Mouse (Mus musculus): Measurements from ENCODE around the gene Gm1110. TPM values are rescaled to one million over a fixed set of nuclear protein-coding genes. Genes with fewer than 3 reads are reported as not detected.
A peak's percentile ranks its signal among the peaks of the same experiment; 100 is the strongest.
"Not testable (repeated sequence)": the region's sequence is repeated elsewhere in the genome, so short reads cannot be mapped to it uniquely, and the experiment has no call there.

Gm1110 gene
- polyA plus RNA-seq (2012; rRNA removed), result 249 and 390 TPM in 2 replicates

DNA sequence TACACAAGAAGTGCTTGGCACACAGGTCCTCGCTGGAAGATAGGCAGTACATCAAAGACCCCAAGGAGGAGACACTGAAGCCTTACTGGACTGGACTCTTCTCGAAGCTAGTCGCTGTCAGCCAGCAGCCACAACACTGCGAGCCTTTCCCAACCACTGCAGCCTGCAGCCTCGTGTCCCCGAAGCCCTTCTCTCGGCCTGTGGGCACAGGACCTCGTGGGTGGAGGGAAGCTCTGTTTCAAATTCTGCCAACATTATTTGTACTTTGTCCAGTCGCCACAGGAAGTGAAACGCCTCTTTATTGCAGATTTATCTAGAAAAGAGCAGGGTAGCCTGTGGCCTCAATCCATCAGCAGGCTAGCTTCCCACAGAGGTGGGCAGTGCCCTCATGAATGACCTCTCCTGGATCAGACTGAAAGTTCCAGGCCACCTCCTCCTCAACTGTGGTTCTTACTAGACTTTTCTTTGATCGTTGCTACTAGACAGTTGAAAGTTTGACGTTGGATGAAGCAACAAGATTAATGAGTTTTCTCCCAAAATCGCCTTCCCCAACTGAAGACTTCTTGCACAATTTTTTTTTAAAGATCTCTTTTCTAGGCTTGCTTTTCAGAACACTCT, at the start of gene Gm1110:
Gene Gm1110 (minus strand): TSS at position 203 of the 618 bp plus-strand sequence.
- DNase-seq (ENCODE audit: low read depth), result no peak

- DNase-seq (ENCODE audit: low read depth), result no peak
Measured at GRCm38 (mm10) chr9:26947790-26948189, 24.9 kb upstream of the Gm1110 start.

DNA sequence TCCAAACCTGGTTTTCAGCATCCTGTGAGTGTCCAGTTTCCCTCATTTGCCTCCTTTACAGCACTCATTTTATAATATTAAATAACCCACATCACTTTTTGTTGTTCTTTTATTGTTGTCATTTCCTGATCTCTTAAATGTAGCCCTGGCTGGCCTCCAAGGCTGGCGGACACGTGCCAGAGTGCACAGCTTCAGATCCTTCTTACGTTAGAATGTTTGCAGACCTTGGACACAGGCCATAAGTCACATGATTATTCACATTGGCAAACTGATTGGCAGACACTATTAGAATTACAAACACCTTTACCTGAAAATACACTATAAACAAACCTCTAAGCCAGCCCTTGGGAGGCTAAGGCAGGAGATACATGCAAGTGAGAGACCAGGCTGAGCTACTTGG, 1.2 kb upstream of the Gm1110 start:
- DNase-seq (ENCODE audit: low read depth), result no peak

DNA sequence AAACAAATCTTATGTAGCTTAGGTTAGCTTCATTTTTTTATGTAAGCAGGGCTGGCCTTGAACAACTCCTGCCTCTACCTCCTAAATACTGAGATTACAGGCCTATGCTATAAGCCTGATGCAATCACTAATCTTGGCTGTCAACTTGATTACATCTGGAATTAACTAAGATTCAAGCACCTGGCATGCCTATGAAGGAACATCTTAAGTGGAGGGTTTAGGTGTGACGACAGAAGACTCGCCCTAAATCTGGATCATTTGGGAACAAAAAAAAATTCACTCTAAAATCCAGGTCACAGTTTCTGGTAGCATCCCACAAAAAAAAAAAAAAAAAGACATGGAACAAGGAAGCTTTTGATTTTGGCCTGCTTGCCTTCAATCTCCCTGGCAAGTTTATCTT, 3.1 kb downstream of the Gm1110 start:
- DNase-seq (ENCODE audit: low read depth), result peak; percentile 75

DNA sequence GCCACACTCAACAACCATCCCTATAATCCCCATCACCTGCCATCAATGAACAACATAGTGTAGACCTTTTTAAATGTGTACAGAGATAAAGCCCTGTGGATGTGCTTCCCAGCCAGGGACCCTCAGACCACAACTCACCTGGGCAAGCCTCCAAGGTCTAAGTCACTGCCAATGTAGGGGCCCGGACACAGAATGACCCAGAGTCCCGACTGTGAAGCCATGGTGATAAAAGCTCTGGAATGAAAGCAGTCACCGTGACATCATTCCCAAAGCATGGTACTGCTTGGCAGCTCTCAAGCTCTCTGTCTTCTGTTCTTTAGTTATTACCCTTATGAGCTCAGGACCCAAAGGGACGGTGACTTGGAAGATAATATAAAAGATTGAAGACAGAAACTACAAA, 9.8 kb downstream of the Gm1110 start:
- DNase-seq (ENCODE audit: low read depth), result no peak

- no peak for DNase-seq (ENCODE audit: low read depth)
Measured at GRCm38 (mm10) chr9:26911251-26911650, 11.7 kb downstream of the Gm1110 start.

DNA sequence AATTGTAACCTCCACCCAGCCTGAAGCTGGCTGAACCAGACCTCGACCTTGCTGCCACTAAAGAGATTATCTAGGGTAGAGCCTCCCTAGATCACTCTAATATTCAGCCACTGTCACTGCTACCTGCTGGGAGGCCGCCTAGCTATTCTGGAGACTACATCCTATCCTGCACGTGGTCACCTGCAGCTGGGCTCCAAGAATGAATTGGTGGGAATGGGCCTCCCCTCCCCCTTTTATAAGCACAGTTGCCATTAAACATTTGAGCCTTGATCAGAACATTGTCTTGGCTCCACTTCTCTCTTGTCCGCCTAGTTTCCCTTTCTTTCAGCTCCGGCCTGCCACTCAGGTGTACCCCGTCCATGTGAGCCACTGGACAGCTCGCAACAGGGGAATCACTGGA, 53.1 kb downstream of the Gm1110 start:
- not testable (repeated sequence) for DNase-seq (ENCODE audit: low read depth)

DNA sequence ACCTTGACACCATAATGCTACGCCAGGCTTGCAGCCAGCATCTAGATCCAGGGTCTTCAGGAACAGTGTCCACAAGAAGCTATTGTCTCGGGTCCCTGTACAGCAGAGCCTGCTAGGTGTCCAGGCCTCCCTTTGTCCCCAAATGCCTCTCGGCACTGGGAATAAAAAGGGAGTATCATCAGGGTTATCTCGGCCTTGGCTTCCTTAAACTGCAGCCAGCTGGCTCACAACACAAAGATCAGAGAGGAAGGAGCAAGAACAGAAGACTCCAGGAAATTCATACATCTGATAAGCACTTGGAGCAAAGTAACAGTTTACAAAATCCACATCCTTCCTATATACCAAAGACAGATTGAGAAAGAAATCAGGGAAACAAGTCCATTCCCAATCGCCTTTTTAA, 62.2 kb downstream of the Gm1110 start, which contains the start of gene Glb1l3:
Gene Glb1l3 (minus strand): TSS at position 140 of the 400 bp plus-strand sequence.
- no peak for DNase-seq (ENCODE audit: low read depth)

DNA sequence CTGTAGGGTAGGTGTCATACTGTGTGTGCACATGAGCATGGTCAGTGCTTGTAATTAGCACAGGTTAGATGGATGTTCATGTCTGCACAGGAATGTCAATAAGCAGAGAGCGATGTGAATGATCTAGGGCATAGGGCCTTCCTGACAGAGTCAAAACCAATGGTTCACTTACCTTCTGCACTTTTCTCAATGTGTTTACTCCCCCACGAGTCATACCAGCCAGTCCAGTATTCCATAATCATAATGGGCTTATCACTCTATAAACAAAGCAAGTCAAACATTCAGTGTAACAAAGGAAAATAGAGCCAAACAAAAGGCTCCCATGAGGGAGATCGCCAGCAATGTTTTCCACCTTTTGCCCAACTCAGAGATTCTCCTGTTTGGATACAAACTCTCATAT, 91.8 kb downstream of the Gm1110 start:
- no peak for DNase-seq (ENCODE audit: low read depth)

Other genes with a start within 250 kb of the Gm1110 start
- 0.09 TPM in 1 of 2 replicates, not detected in the other for gene B3gat1, start 189.4 kb downstream of the Gm1110 start, polyA plus RNA-seq (2012; rRNA removed)
- 694 and 811 TPM in 2 replicates for gene Glb1l2, start 116.6 kb downstream of the Gm1110 start, polyA plus RNA-seq (2012; rRNA removed)
- 109 and 164 TPM in 2 replicates for gene Glb1l3, start 62.2 kb downstream of the Gm1110 start, polyA plus RNA-seq (2012; rRNA removed)
- 57.4 and 69.7 TPM in 2 replicates for gene Acad8, start 76.5 kb upstream of the Gm1110 start, polyA plus RNA-seq (2012; rRNA removed)
- gene Thyn1, start 76.6 kb upstream of the Gm1110 start, polyA plus RNA-seq (2012; rRNA removed), result 26.1 and 26.4 TPM in 2 replicates
- 39.5 and 46.3 TPM in 2 replicates for gene Vps26b, start 107.0 kb upstream of the Gm1110 start, polyA plus RNA-seq (2012; rRNA removed)
- 15.2 and 16.6 TPM in 2 replicates for gene Ncapd3, start 107.1 kb upstream of the Gm1110 start, polyA plus RNA-seq (2012; rRNA removed)
- 14.9 and 16.2 TPM in 2 replicates for gene Jam3, start 232.3 kb upstream of the Gm1110 start, polyA plus RNA-seq (2012; rRNA removed)

All from gonadal fat pad, adult 2 months (tissue).